Mouse (Mus musculus): Measurements from ENCODE around the gene Rora.

Rora gene

GRCm38 (mm10) chr9:68884451-68885035 lies 231.0 kb downstream of the Rora start:
- 32% methylated on average over 9 of the region's 9 CpGs for WGBS

- 32% methylated on average over 8 of the region's 8 CpGs for WGBS
These were observed 235.1 kb downstream of the Rora start for GRCm38 (mm10) chr9:68888670-68889069.

- WGBS: 93% methylated on average over 11 of the region's 11 CpGs
These were observed 237.8 kb downstream of the Rora start for GRCm38 (mm10) chr9:68891431-68891830.

- 96% methylated on average over 4 of the region's 4 CpGs for WGBS
These were observed 238.8 kb downstream of the Rora start for GRCm38 (mm10) chr9:68892356-68892755.

GRCm38 (mm10) chr9:68892859-68893258 lies 239.3 kb downstream of the Rora start:
- WGBS: 75% methylated on average over 6 of the region's 6 CpGs

GRCm38 (mm10) chr9:68898286-68898685 lies 244.7 kb downstream of the Rora start:
- WGBS: 63% methylated on average over 6 of the region's 6 CpGs

GRCm38 (mm10) chr9:68899525-68900222 lies 246.1 kb downstream of the Rora start:
- 84% methylated on average over 5 of the region's 5 CpGs for WGBS

- 64% methylated on average over 6 of the region's 6 CpGs for WGBS
These were observed 252.8 kb downstream of the Rora start for GRCm38 (mm10) chr9:68906361-68906883.

GRCm38 (mm10) chr9:68912483-68913151 lies 259.0 kb downstream of the Rora start:
- 46% methylated on average over 8 of the region's 8 CpGs for WGBS

- 49% methylated on average over 10 of the region's 10 CpGs for WGBS
These were observed 259.7 kb downstream of the Rora start for GRCm38 (mm10) chr9:68913191-68913697.

- 90% methylated on average over 4 of the region's 4 CpGs for WGBS
These were observed 261.1 kb downstream of the Rora start for GRCm38 (mm10) chr9:68914541-68915275.

GRCm38 (mm10) chr9:68916741-68917140 lies 263.2 kb downstream of the Rora start:
- WGBS: 76% methylated on average over 1 of the region's 1 CpGs

- WGBS: 44% methylated on average over 12 of the region's 12 CpGs
These were observed 269.6 kb downstream of the Rora start for GRCm38 (mm10) chr9:68923128-68923601.

- 69% methylated on average over 6 of the region's 6 CpGs for WGBS
These were observed 272.8 kb downstream of the Rora start for GRCm38 (mm10) chr9:68926406-68926805.

- WGBS: 74% methylated on average over 3 of the region's 3 CpGs
These were observed 279.6 kb downstream of the Rora start for GRCm38 (mm10) chr9:68933159-68933558.

GRCm38 (mm10) chr9:68934238-68934637 lies 280.7 kb downstream of the Rora start:
- 76% methylated on average over 4 of the region's 4 CpGs for WGBS

GRCm38 (mm10) chr9:68935611-68936010 lies 282.0 kb downstream of the Rora start:
- WGBS: 98% methylated on average over 11 of the region's 11 CpGs

- 40% methylated on average over 7 of the region's 7 CpGs for WGBS
These were observed 287.5 kb downstream of the Rora start for GRCm38 (mm10) chr9:68941037-68941436.

GRCm38 (mm10) chr9:68942595-68943011 lies 289.0 kb downstream of the Rora start:
- WGBS: 70% methylated on average over 4 of the region's 4 CpGs

- 75% methylated on average over 3 of the region's 3 CpGs for WGBS
These were observed 290.4 kb downstream of the Rora start for GRCm38 (mm10) chr9:68944026-68944425.

GRCm38 (mm10) chr9:68947707-68948106 lies 294.1 kb downstream of the Rora start:
- WGBS: 75% methylated on average over 6 of the region's 6 CpGs

- 76% methylated on average over 3 of the region's 3 CpGs for WGBS
These were observed 294.6 kb downstream of the Rora start for GRCm38 (mm10) chr9:68948141-68948540.

Measured in cerebral cortex, adult 2 months (tissue).